Comparison of ENCODE assay signal across 15 mouse cellular contexts in genomic region chr9:119979749-119980148, GRCm38 (mm10). TPM values are rescaled to one million over a fixed set of nuclear protein-coding genes. Genes with fewer than 3 reads are reported as not detected.
DNase-seq lines count a peak whose midpoint lies in the region; ATAC-seq and TF ChIP-seq lines count a peak whose summit lies in the region.
"Had no signal": no experiment of that assay in that cellular context is flagged by ENCODE, and none has a peak within 500 bp of the region (broad histone marks: within the 10 kb centered on the region; RNA-seq: fewer than 3 reads in every experiment).

No protein-coding gene starts in this region.

- TF ChIP-seq POLR2A in bone marrow, adult 2 months (IDR thresholded peaks at IDR 0.05; ENCODE audit: borderline replicate concordance, control insufficient read depth, low read depth, low read length) = no peak

- H3K27me3 ChIP-seq in heart, embryonic 13.5 days (replicated peaks) = no peaks in the 10 kb centered on the region

- peaks cover 77% of the 10 kb centered on the region for H3K4me1 ChIP-seq in heart, embryonic 13.5 days
- H3K4me1 ChIP-seq in bone marrow, adult 2 months (ENCODE audit: control insufficient read depth, insufficient read depth, low read length) = peaks cover 14% of the 10 kb centered on the region

- ATAC-seq in heart, embryonic 13.5 days (ENCODE audit: extremely low read depth, insufficient number of reproducible peaks, low FRiP score, low TSS enrichment) = no peak
- ATAC-seq: activated CD4-positive, CD25-positive, alpha-beta regulatory T cell, adult 4 months; hindbrain, postnatal 0 days had no signal

- DNase-seq in adrenal gland, postnatal 14 days = peak; percentile 2
- no peak for DNase-seq in adrenal gland, postnatal 4 days (ENCODE audit: low spot score in 2 of 2)
- DNase-seq in heart, postnatal 25 days (ENCODE audit: low spot score) = no peak
- peak; percentile 0 for DNase-seq in lung, postnatal 36 days
- no peak for DNase-seq in lung, postnatal 14 days
- DNase-seq in urinary bladder, postnatal 10 days (ENCODE audit: low spot score) = no peak
- DNase-seq: kidney, adult 9 months; right cerebral cortex, postnatal 14 days had no signal

- intact Hi-C loops in heart, postnatal 25 days (cut with DNase I) = no loop called here

- H3K4me2 ChIP-seq in heart, embryonic 13.5 days = peak overlapping the region; percentile 77; the same call in 1 of the 2 replicates

- no peak overlapping the region for H3K4me3 ChIP-seq in heart, embryonic 13.5 days
- no peak overlapping the region for H3K4me3 ChIP-seq in bone marrow, adult 2 months (replicated peaks; ENCODE audit: control insufficient read depth, low read depth, low read length)
- H3K4me3 ChIP-seq: liver, embryonic 15.5 days had no signal

- no peak for TF ChIP-seq CTCF in bone marrow, adult 2 months (IDR thresholded peaks at IDR 0.05; ENCODE audit: control insufficient read depth, insufficient read depth, low read length)

- no peaks in the 10 kb centered on the region for H3K9me3 ChIP-seq in heart, embryonic 13.5 days
- H3K9me3 ChIP-seq: liver, embryonic 15.5 days had no signal

- H3K27ac ChIP-seq in heart, embryonic 13.5 days (replicated peaks) = peak overlapping the region; percentile 100
- H3K27ac ChIP-seq in bone marrow, adult 2 months (ENCODE audit: control insufficient read depth, insufficient read depth, low read depth, low read length, poor library complexity) = 0 out of 2 replicates have a peak overlapping the region, but pooled peaks have one; percentile 2

- peaks cover 8% of the 10 kb centered on the region for H3K36me3 ChIP-seq in heart, embryonic 13.5 days

- peak overlapping the region; percentile 29 for H3K9ac ChIP-seq in heart, embryonic 13.5 days
- H3K9ac ChIP-seq: liver, embryonic 15.5 days had no signal

- WGBS in heart, embryonic 13.5 days = 46% methylated on average over 2 of the region's 2 CpGs
- 52% methylated on average over 2 of the region's 2 CpGs for WGBS in bone marrow, adult 2 months

RNA-seq across cellular contexts. Expression of gene Csrnp1, which starts 4.7 kb away (rescaled TPM):
- total RNA-seq in adrenal gland, postnatal 14 days (2021) = 17.8 and 24.5 TPM in 2 replicates
- 10 to 100 TPM; 18.0 to 18.1 TPM for total RNA-seq in adrenal gland, postnatal 4 days (2021)
- 5.7 and 6.8 TPM in 2 replicates for polyA plus RNA-seq in heart, embryonic 13.5 days (2015; fragmentation: Nextera tagmentation; extraction: Ambion mirVana)
- total RNA-seq in heart, postnatal 25 days (2021) = 10 to 100 TPM in 1 of 2 experiments, 1 to 10 TPM in 1; 10.0 to 13.3 TPM
- 6.4 and 19.5 TPM in 2 replicates for polyA plus RNA-seq in bone marrow, adult 2 months (2011; ENCODE audit: insufficient read depth, insufficient read length, low replicate concordance, missing spikeins)

RNA-seq across cellular contexts. Expression of gene Ttc21a, which starts 42.3 kb away (rescaled TPM):
- 0.11 TPM in 2 replicates for total RNA-seq in adrenal gland, postnatal 14 days (2021)
- total RNA-seq in adrenal gland, postnatal 4 days (2021) = under 1 TPM; 0.34 TPM
- 0.17 and 0.27 TPM in 2 replicates for polyA plus RNA-seq in heart, embryonic 13.5 days (2015; fragmentation: Nextera tagmentation; extraction: Ambion mirVana)
- not detected for total RNA-seq in heart, postnatal 25 days (2021)
- polyA plus RNA-seq in bone marrow, adult 2 months (2011; ENCODE audit: insufficient read depth, insufficient read length, low replicate concordance, missing spikeins) = 1.5 and 5.0 TPM in 2 replicates
- total RNA-seq: megakaryocyte-erythroid progenitor cell, adult 5-6 weeks; MEL had no signal
- polyA plus RNA-seq: activated CD4-positive, CD25-positive, alpha-beta regulatory T cell, adult 4 months had no signal

RNA-seq across cellular contexts. Expression of gene Gorasp1, which starts 42.4 kb away (rescaled TPM):
- 17.0 and 22.3 TPM in 2 replicates for total RNA-seq in adrenal gland, postnatal 14 days (2021)
- 10 to 100 TPM; 26.9 to 27.1 TPM for total RNA-seq in adrenal gland, postnatal 4 days (2021)
- polyA plus RNA-seq in heart, embryonic 13.5 days (2015; fragmentation: Nextera tagmentation; extraction: Ambion mirVana) = 21.4 and 23.8 TPM in 2 replicates
- total RNA-seq in heart, postnatal 25 days (2021) = 10 to 100 TPM; 28.1 to 31.5 TPM
- polyA plus RNA-seq in bone marrow, adult 2 months (2011; ENCODE audit: insufficient read depth, insufficient read length, low replicate concordance, missing spikeins) = 2.7 and 4.6 TPM in 2 replicates

RNA-seq across cellular contexts. Expression of gene Xirp1, which starts 43.6 kb away (rescaled TPM):
- 0.22 and 0.30 TPM in 2 replicates for total RNA-seq in adrenal gland, postnatal 14 days (2021)
- total RNA-seq in adrenal gland, postnatal 4 days (2021) = 1 to 10 TPM; 2.2 to 5.6 TPM
- 44.6 and 47.2 TPM in 2 replicates for polyA plus RNA-seq in heart, embryonic 13.5 days (2015; fragmentation: Nextera tagmentation; extraction: Ambion mirVana)
- 100 to 1,000 TPM; 125 to 136 TPM for total RNA-seq in heart, postnatal 25 days (2021)
- not detected in 2 replicates for polyA plus RNA-seq in bone marrow, adult 2 months (2011; ENCODE audit: insufficient read depth, insufficient read length, low replicate concordance, missing spikeins)
- total RNA-seq: megakaryocyte-erythroid progenitor cell, adult 5-6 weeks; MEL had no signal
- polyA plus RNA-seq: activated CD4-positive, CD25-positive, alpha-beta regulatory T cell, adult 4 months had no signal

Comparison
In these comparisons a context has a peak if more than half of its experiments do, and no peak if none do; other contexts are left out.
1. DNase-seq: peak in adrenal gland, postnatal 14 days (single experiment) and lung, postnatal 36 days (single experiment); none in adrenal gland, postnatal 4 days (0 of 2), heart, postnatal 25 days (single experiment), lung, postnatal 14 days (single experiment) and urinary bladder, postnatal 10 days (single experiment).